ENCODE assay signal across 26 mouse cellular contexts in the genomic region with DNA sequence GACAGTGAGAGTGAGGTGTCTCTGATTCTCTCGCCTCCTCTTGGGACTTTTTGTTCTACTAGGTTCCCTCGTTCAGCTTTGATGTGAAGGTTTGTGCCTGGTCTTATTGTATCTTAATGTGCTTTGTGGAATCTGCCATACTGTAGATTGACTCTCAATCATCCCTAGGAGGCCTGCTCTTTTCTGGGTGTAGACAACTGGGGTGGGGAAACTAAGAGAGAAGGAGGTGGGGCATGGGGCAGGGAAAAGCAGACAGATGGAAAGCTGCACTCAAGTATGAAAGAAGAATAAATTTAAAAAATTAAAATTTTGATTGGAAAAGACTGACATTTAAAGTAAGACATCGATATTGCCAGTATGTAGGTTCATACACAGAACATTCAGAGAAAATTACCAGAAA.
"Had no signal": no experiment of that assay in that cellular context is flagged by ENCODE, and none has a peak within 500 bp of the region (broad histone marks: within the 10 kb centered on the region; RNA-seq: fewer than 3 reads in every experiment).

No protein-coding gene starts in this region.

- H3K27me3 ChIP-seq: heart, embryonic 13.5 days; heart, embryonic 15.5 days; hindbrain, embryonic 13.5 days; hindbrain, embryonic 15.5 days; kidney, embryonic 15.5 days; limb, embryonic 13.5 days; limb, embryonic 15.5 days; liver, embryonic 13.5 days; liver, embryonic 15.5 days had no signal

- H3K36me3 ChIP-seq: heart, embryonic 13.5 days; heart, embryonic 15.5 days; hindbrain, embryonic 13.5 days; hindbrain, embryonic 15.5 days; kidney, embryonic 15.5 days; limb, embryonic 13.5 days; limb, embryonic 15.5 days; liver, embryonic 13.5 days; liver, embryonic 15.5 days had no signal

- ATAC-seq: hindbrain, postnatal 0 days; intestine, embryonic 16.5 days had no signal

- H3K9me3 ChIP-seq: heart, embryonic 13.5 days; heart, embryonic 15.5 days; hindbrain, embryonic 13.5 days; hindbrain, embryonic 15.5 days; kidney, embryonic 15.5 days; limb, embryonic 13.5 days; limb, embryonic 15.5 days; liver, embryonic 13.5 days; liver, embryonic 15.5 days had no signal

- DNase-seq: gastrocnemius, postnatal 14 days; gastrocnemius, postnatal 36 days; heart, adult 11 months; heart, adult 2 months; heart, postnatal 14 days; heart, postnatal 36 days; kidney, adult 11 months; kidney, adult 2 months; kidney, adult 9 months; kidney, postnatal 14 days; kidney, postnatal 36 days; layer of hippocampus, postnatal 36 days; left cerebral cortex, postnatal 4 days; liver, embryonic 13.5 days had no signal

- H3K27ac ChIP-seq: heart, adult 2 months; heart, embryonic 13.5 days; heart, embryonic 15.5 days; hindbrain, embryonic 13.5 days; hindbrain, embryonic 15.5 days; hindbrain, postnatal 0 days; kidney, embryonic 15.5 days; kidney, postnatal 0 days; limb, embryonic 13.5 days; limb, embryonic 15.5 days; liver, embryonic 13.5 days; liver, embryonic 15.5 days had no signal

- H3K4me3 ChIP-seq: heart, adult 2 months; heart, embryonic 13.5 days; heart, embryonic 15.5 days; hindbrain, embryonic 13.5 days; hindbrain, embryonic 15.5 days; kidney, embryonic 15.5 days; limb, embryonic 13.5 days; limb, embryonic 15.5 days; liver, embryonic 13.5 days; liver, embryonic 15.5 days had no signal

- H3K4me1 ChIP-seq: heart, embryonic 13.5 days; heart, embryonic 15.5 days; hindbrain, embryonic 13.5 days; hindbrain, embryonic 15.5 days; kidney, embryonic 15.5 days; limb, embryonic 15.5 days; liver, embryonic 13.5 days; liver, embryonic 15.5 days had no signal

- H3K9ac ChIP-seq: heart, embryonic 13.5 days; heart, embryonic 15.5 days; hindbrain, embryonic 13.5 days; hindbrain, embryonic 15.5 days; kidney, embryonic 15.5 days; limb, embryonic 13.5 days; limb, embryonic 15.5 days; liver, embryonic 13.5 days; liver, embryonic 15.5 days had no signal

- H3K4me2 ChIP-seq: heart, embryonic 11.5 days; heart, embryonic 13.5 days; heart, embryonic 15.5 days; hindbrain, embryonic 13.5 days; hindbrain, embryonic 15.5 days; kidney, embryonic 15.5 days; limb, embryonic 15.5 days; liver, embryonic 13.5 days; liver, embryonic 15.5 days had no signal
